Mouse (Mus musculus): ENCODE data around the gene Pkd2. TPM values are rescaled to one million over a fixed set of nuclear protein-coding genes. Genes with fewer than 3 reads are reported as not detected.
A peak's percentile ranks its signal among the peaks of the same experiment; 100 is the strongest.
"Not testable (repeated sequence)": the region's sequence is repeated elsewhere in the genome, so short reads cannot be mapped to it uniquely, and the experiment has no call there.

Gene Pkd2
- polyA plus RNA-seq, 1 experiment from 2014 or later = 123 TPM

- ChIA-PET CTCF (interaction anchor here (1.0 to 6.6 kb wide), 14 partner anchors 8 to 99 kb away, joined by 3 to 115 read pairs (median 5); no protein-coding TSS in a partner anchor), POLR2A (interaction anchor here (0.6 to 6.0 kb wide), 8 partner anchors 10 to 481 kb away, joined by 3 to 56 read pairs (median 15); no protein-coding TSS in a partner anchor)
- in situ Hi-C loops (cut with MboI; ENCODE audit: low pct_unique_long_range_greater_than_20kb) = loop anchor here (5.0 kb wide), 1 partner anchor 33 kb away; no protein-coding TSS in a partner anchor
- H3K27me3 ChIP-seq = no peaks in the 10 kb centered on the region
- TF ChIP-seq CTCF (IDR thresholded peaks at IDR 0.05) = no peak
- ATAC-seq (peak; percentile 85), DNase-seq (ENCODE audit: low read depth, low spot score) (no peak)
Observed at GRCm38 (mm10) chr5:104434835-104435301, 24.4 kb upstream of the Pkd2 start, which contains the start of gene Spp1. Gene Spp1 (plus strand): TSS chr5:104435118.

DNA sequence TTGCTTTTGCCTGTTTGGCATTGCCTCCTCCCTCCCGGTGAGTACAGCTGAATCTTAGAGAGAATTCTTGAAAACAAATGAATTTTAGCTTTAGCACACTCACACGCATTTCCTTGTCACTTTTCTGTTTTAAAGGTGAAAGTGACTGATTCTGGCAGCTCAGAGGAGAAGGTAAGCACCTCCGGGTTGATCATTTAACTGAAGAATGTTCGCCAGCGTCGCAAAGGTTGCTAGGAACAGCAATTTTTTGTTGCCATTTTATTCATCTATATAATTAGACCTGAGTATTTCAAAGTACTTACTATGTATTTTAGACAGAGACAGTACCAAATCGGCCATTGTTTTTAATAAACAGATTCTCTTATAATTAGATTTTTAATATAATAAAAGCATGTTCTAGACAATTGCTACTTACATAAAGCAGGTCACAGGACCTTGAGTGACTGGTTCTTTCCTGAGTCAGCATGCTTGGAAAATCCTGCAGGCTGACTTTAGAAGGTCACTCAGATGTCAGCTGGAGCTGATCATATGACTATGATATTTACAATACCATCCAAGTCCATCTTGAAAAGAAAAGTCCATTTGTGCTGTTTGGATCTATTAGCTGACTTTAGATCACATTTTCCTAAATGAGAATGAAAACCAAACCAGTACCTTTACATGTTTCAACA is 22.7 kb upstream of the Pkd2 start:
- no peak for ATAC-seq
- DNase-seq (ENCODE audit: low read depth, low spot score) = no peak
- no peak for TF ChIP-seq CTCF (IDR thresholded peaks at IDR 0.05)
- H3K27me3 ChIP-seq = no peaks in the 10 kb centered on the region
- ChIA-PET CTCF (interaction anchor here (1.0 to 6.6 kb wide), 8 partner anchors 10 to 93 kb away, joined by 3 to 115 read pairs (median 4); no protein-coding TSS in a partner anchor), POLR2A (interaction anchor here (0.7 to 6.0 kb wide), 19 partner anchors 12 to 92 kb away, joined by 3 to 56 read pairs (median 4); partner anchors contain the start of gene Pkd2)
- in situ Hi-C loops (cut with MboI; ENCODE audit: low pct_unique_long_range_greater_than_20kb) = loop anchor here (5.0 kb wide), 1 partner anchor 34 kb away; no protein-coding TSS in a partner anchor

- no peaks in the 10 kb centered on the region for H3K27me3 ChIP-seq
- in situ Hi-C loops (cut with MboI; ENCODE audit: low pct_unique_long_range_greater_than_20kb) = loop anchor here (5.0 to 10.0 kb wide), 2 partner anchors 95 to 308 kb away; no protein-coding TSS in a partner anchor
- ChIA-PET POLR2A (interaction anchor here (0.6 to 5.5 kb wide), 6 partner anchors 8 to 98 kb away, joined by 3 to 40 read pairs (median 4); no protein-coding TSS in a partner anchor), CTCF (interaction anchor here (0.7 to 6.4 kb wide), 7 partner anchors 8 to 102 kb away, joined by 3 to 65 read pairs (median 6); partner anchors contain the start of gene Spp1)
- TF ChIP-seq CTCF (IDR thresholded peaks at IDR 0.05) = no peak
- DNase-seq (ENCODE audit: low read depth, low spot score) = no peak
- peak; percentile 16 for ATAC-seq
Observed at GRCm38 (mm10) chr5:104442396-104442795, 16.9 kb upstream of the Pkd2 start.

- no peak for DNase-seq (ENCODE audit: low read depth, low spot score)
- peak; percentile 4 for ATAC-seq
- TF ChIP-seq CTCF (IDR thresholded peaks at IDR 0.05) = no peak
- H3K27me3 ChIP-seq = no peaks in the 10 kb centered on the region
- ChIA-PET POLR2A (interaction anchor here (0.6 to 5.5 kb wide), 5 partner anchors 9 to 98 kb away, joined by 3 to 40 read pairs (median 3); no protein-coding TSS in a partner anchor), CTCF (interaction anchor here (0.7 to 6.4 kb wide), 7 partner anchors 9 to 103 kb away, joined by 3 to 65 read pairs (median 6); partner anchors contain the start of gene Spp1)
- in situ Hi-C loops (cut with MboI; ENCODE audit: low pct_unique_long_range_greater_than_20kb) = loop anchor here (5.0 to 10.0 kb wide), 2 partner anchors 96 to 308 kb away; no protein-coding TSS in a partner anchor
Observed at GRCm38 (mm10) chr5:104442850-104443249, 16.4 kb upstream of the Pkd2 start.

DNA sequence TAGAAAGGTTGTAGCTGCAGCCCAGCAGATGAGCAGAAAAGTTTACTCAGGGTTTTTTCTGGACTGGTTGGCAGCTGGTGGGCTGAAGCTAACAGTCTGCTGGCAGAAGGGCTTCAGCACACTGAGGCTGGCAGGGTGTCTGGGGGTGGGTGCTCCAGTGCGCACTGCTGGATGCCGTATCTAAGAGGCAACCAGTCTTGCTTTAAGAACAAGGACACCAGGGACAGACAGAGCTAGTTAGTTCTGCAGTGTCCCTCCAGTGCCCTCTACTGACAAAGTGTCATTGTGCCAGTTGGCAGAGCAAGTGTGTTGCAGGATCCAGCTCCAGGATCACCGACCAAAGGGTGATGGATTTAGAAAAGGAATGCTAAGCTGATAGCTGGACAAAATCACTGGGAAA is 13.1 kb upstream of the Pkd2 start:
- in situ Hi-C loops (cut with MboI; ENCODE audit: low pct_unique_long_range_greater_than_20kb) = loop anchor here (10.0 kb wide), 1 partner anchor 311 kb away; no protein-coding TSS in a partner anchor
- no peak for DNase-seq (ENCODE audit: low read depth, low spot score)
- ChIA-PET CTCF (interaction anchor here (0.7 to 7.0 kb wide), 19 partner anchors 8 to 112 kb away, joined by 3 to 190 read pairs (median 4); partner anchors contain the start of gene Pkd2), POLR2A (interaction anchor here (0.6 to 1.2 kb wide), 4 partner anchors 12 to 234 kb away, joined by 4 to 7 read pairs (median 4); partner anchors contain the start of gene Pkd2)
- peak; percentile 60 for ATAC-seq
- H3K27me3 ChIP-seq = no peaks in the 10 kb centered on the region
- TF ChIP-seq CTCF (IDR thresholded peaks at IDR 0.05) = peak; percentile 98

DNA sequence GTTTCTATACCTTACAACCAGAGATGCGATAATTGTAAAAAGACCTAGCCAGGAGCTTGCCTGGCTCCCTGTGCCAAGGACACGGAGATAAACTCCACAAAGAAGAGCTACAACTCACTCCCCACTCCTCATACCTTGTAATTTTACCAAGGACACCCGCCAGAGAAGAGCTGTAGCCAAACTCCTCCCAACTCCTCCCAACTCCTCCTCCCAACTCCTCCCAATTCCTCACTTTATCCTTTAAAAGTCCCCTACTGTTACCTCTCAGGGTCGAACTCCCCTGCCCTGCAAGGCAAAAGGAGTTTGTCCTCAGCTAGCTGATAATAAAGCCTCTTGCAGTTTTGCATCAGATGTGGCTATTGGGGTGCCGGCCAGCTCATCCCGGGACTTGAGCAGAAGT is 10.9 kb upstream of the Pkd2 start:
- DNase-seq (ENCODE audit: low read depth, low spot score); ATAC-seq; H3K27me3 ChIP-seq; POLR2A ChIA-PET: not testable (repeated sequence)
- CTCF ChIA-PET = interaction anchor here (1.4 to 7.0 kb wide), 5 partner anchors 11 to 113 kb away, joined by 3 to 190 read pairs (median 8); partner anchors contain the start of gene Pkd2
- in situ Hi-C loops (cut with MboI; ENCODE audit: low pct_unique_long_range_greater_than_20kb) = loop anchor here (10.0 kb wide), 1 partner anchor 314 kb away; no protein-coding TSS in a partner anchor

DNA sequence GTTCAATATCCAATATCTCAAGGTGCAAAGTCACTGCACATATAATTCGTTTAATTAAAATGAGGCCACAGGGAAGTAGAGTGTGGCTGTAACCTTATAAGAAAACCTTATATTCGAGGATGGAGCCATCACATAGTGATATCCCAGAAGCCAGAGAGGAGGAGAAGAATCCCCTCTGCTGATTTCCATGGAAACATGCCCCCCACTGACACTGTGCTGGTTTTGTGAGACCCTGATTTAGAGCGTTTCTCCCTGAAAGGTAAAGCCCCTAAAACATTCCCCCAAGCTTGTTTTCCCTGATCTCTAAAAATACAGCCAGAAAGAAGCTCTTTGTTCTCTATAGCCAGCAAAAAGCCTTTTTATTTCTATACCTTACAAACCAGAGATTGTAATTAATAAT is 9.8 kb upstream of the Pkd2 start:
- no peak for ATAC-seq
- no peak for TF ChIP-seq CTCF (IDR thresholded peaks at IDR 0.05)
- in situ Hi-C loops (cut with MboI; ENCODE audit: low pct_unique_long_range_greater_than_20kb) = loop anchor here (10.0 kb wide), 1 partner anchor 315 kb away; no protein-coding TSS in a partner anchor
- no peak for DNase-seq (ENCODE audit: low read depth, low spot score)
- CTCF ChIA-PET = interaction anchor here (2.2 to 7.0 kb wide), 3 partner anchors 14 to 114 kb away, joined by 8 to 190 read pairs (median 9); no protein-coding TSS in a partner anchor
- POLR2A ChIA-PET = no interaction called here
- H3K27me3 ChIP-seq = no peaks in the 10 kb centered on the region

- no peak for DNase-seq (ENCODE audit: low read depth, low spot score)
- no peak for ATAC-seq
- CTCF ChIA-PET = interaction anchor here (1.3 kb wide), 1 partner anchor 113 kb away, joined by 3 read pairs; no protein-coding TSS in a partner anchor
Observed at GRCm38 (mm10) chr5:104453075-104453474, 6.2 kb upstream of the Pkd2 start.

GRCm38 (mm10) chr5:104454564-104454963 is 4.7 kb upstream of the Pkd2 start:
- TF ChIP-seq CTCF (IDR thresholded peaks at IDR 0.05) = no peak
- ATAC-seq (no peak), DNase-seq (ENCODE audit: low read depth, low spot score) (no peak)
- in situ Hi-C loops (cut with MboI; ENCODE audit: low pct_unique_long_range_greater_than_20kb) = loop anchor here (5.0 to 25.0 kb wide), 3 partner anchors 237 to 858 kb away; partner anchors contain the start of gene Nudt9
- H3K27me3 ChIP-seq = no peaks in the 10 kb centered on the region
- CTCF ChIA-PET = interaction anchor here (1.2 kb wide), 1 partner anchor 8 kb away, joined by 4 read pairs; no protein-coding TSS in a partner anchor
- POLR2A ChIA-PET = no interaction called here

More at GRCm38 (mm10) chr5:104453075-104453474, 6.2 kb upstream of the Pkd2 start:
- H3K27me3 ChIP-seq = no peaks in the 10 kb centered on the region
- in situ Hi-C loops (cut with MboI; ENCODE audit: low pct_unique_long_range_greater_than_20kb) = loop anchor here (5.0 to 25.0 kb wide), 3 partner anchors 236 to 859 kb away; partner anchors contain the start of gene Nudt9
- no peak for TF ChIP-seq CTCF (IDR thresholded peaks at IDR 0.05)
- POLR2A ChIA-PET = no interaction called here

All from Patski (cell line).